Mouse (Mus musculus) stomach, postnatal 0 days (tissue): ENCODE measurements around the gene Atp13a3. TPM values are rescaled to one million over a fixed set of nuclear protein-coding genes. Genes with fewer than 3 reads are reported as not detected.
A peak's percentile ranks its signal among the peaks of the same experiment; 100 is the strongest.

ENCODE experiments used
- ATAC-seq: fragments of 200-750 bp; cut with Nextera tagmentation; 2 replicates; pipeline ENCODE4 v1.8.0; 2017; ENCODE audit not compliant: low FRiP score, low TSS enrichment
- DNase-seq: peaks from one replicate; pipeline ENCODE4 v3.0.0-alpha.2; 2016; ENCODE audit warnings: low spot score
- H3K27ac ChIP-seq: fragments of 300-500 bp; sonication (generic); replicated peaks from 2 replicates; pipeline ENCODE4 v1.5.1; 2014; ENCODE audit warnings: mild to moderate bottlenecking, control low read depth
- H3K27me3 ChIP-seq: fragments of 300-500 bp; sonication (generic); 2 replicates; pipeline ENCODE4 v1.6.1; 2014; ENCODE audit warnings: low read length; ENCODE audit not compliant: control insufficient read depth, insufficient read depth
- H3K36me3 ChIP-seq: fragments of 300-500 bp; sonication (generic); 2 replicates; pipeline ENCODE4 v1.6.1; 2014; ENCODE audit warnings: low read length, mixed read lengths; ENCODE audit not compliant: control insufficient read depth, insufficient read depth
- H3K4me1 ChIP-seq: fragments of 300-500 bp; sonication (generic); replicated peaks from 2 replicates; pipeline ENCODE4 v1.6.1; 2014; ENCODE audit warnings: antibody characterized with exemption; ENCODE audit not compliant: control insufficient read depth, insufficient read depth
- H3K4me2 ChIP-seq: fragments of 300-500 bp; sonication (generic); replicated peaks from 2 replicates; pipeline ENCODE4 v1.6.1; 2014; ENCODE audit warnings: low read depth, mild to moderate bottlenecking, control low read depth, moderate library complexity
- H3K4me3 ChIP-seq: fragments of 300-500 bp; sonication (generic); 2 replicates; pipeline ENCODE4 v1.5.1; 2014; ENCODE audit warnings: low read depth, low read length, control low read depth
- H3K9ac ChIP-seq: fragments of 300-500 bp; sonication (generic); 2 replicates; pipeline ENCODE4 v1.6.1; 2014; ENCODE audit warnings: mild to moderate bottlenecking, low read length, control low read depth, mixed read lengths
- H3K9me3 ChIP-seq: fragments of 300-500 bp; sonication (generic); 2 replicates; pipeline ENCODE4 v1.6.1; 2016; ENCODE audit warnings: low read length; ENCODE audit not compliant: control insufficient read depth
- CTCF ChIP-seq: IDR thresholded peaks from 2 replicates; pipeline ENCODE4 v1.5.1; 2016; ENCODE audit warnings: antibody characterized with exemption, low read depth, mild to moderate bottlenecking, moderate library complexity
- EP300 ChIP-seq: optimal IDR thresholded peaks from 2 replicates; pipeline ENCODE3; 2016; ENCODE audit warnings: antibody characterized with exemption
- WGBS: fragments of 180-500 bp; shearing (Covaris S2); extraction: QIAGEN DNeasy Blood & Tissue Kit; methylation state at CpG from one replicate; pipeline ENCODE4 v1.1.7; 2014; 5-methylcytosine and 5-hydroxymethylcytosine counted together
- polyA plus RNA-seq: library from polyadenylated mRNA; unstranded; fragments of >200 nt; fragmentation: Nextera tagmentation; extraction: Ambion mirVana; gene quantifications from 2 replicates; pipeline ENCODE4 v1.2.1, GENCODE M21; 2015

Atp13a3 gene
- polyA plus RNA-seq, 1 experiment from 2014 or later, result 7.7 TPM

GRCm38 (mm10) chr16:30304236-30304635 lies 101.5 kb downstream of the Atp13a3 start:
- H3K27ac ChIP-seq, result no peak overlapping the region
- no peak overlapping the region for H3K9ac ChIP-seq
- DNase-seq (no peak), ATAC-seq (no peak)
- H3K9me3 ChIP-seq, result no peaks in the 10 kb centered on the region
- H3K4me3 ChIP-seq, result no peak overlapping the region
- H3K4me1 ChIP-seq, result no peaks in the 10 kb centered on the region; the same call in 1 of the 2 replicates
- WGBS, result 54% methylated on average over 5 of the region's 5 CpGs
- TF ChIP-seq CTCF (no peak), EP300 (no peak)
- no peak overlapping the region for H3K4me2 ChIP-seq
- peaks cover 3% of the 10 kb centered on the region; the same call in 1 of the 2 replicates for H3K27me3 ChIP-seq
- H3K36me3 ChIP-seq, result no peaks in the 10 kb centered on the region

DNA sequence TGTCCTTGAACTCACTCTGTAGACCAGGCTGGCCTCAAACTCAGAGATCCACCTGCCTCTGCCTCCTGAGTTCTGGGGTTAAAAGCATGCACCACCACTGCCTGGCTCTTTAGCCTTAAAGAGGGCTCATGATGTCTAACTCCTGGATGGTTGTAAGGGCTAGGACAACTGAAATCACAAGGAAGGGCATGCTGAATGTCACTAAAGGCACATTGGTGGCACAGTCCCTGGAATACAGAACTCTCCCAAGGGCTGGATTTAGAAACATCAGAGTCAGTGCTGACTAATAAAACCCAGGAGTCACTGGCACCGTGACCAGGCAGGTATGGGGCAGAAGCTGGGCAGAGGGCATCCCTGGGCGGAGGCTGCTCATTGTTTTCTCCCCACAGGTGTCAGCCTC lies 102.4 kb downstream of the Atp13a3 start:
- no peaks in the 10 kb centered on the region for H3K36me3 ChIP-seq
- ATAC-seq (no peak), DNase-seq (peak; percentile 11)
- no peak for TF ChIP-seq CTCF
- no peak for TF ChIP-seq EP300
- H3K4me3 ChIP-seq, result no peak overlapping the region
- H3K4me2 ChIP-seq, result no peak overlapping the region
- no peaks in the 10 kb centered on the region for H3K4me1 ChIP-seq
- H3K27ac ChIP-seq, result no peak overlapping the region
- no peak overlapping the region for H3K9ac ChIP-seq
- peaks cover 3% of the 10 kb centered on the region; the same call in 1 of the 2 replicates for H3K27me3 ChIP-seq
- WGBS, result 72% methylated on average over 2 of the region's 2 CpGs
- no peaks in the 10 kb centered on the region for H3K9me3 ChIP-seq

- DNase-seq, result peak; percentile 9
- Histone ChIP-seq H3K4me3 (no peak overlapping the region), H3K36me3 (no peaks in the 10 kb centered on the region), H3K27me3 (peaks cover 3% of the 10 kb centered on the region; the same call in 1 of the 2 replicates), H3K4me2 (no peak overlapping the region), H3K4me1 (no peaks in the 10 kb centered on the region), H3K9me3 (no peaks in the 10 kb centered on the region), H3K9ac (no peak overlapping the region), H3K27ac (no peak overlapping the region)
- no peak for TF ChIP-seq CTCF
- TF ChIP-seq EP300, result no peak
- WGBS, result 76% methylated on average over 6 of the region's 6 CpGs
- no peak for ATAC-seq
Observed at GRCm38 (mm10) chr16:30302686-30303085, 103.1 kb downstream of the Atp13a3 start.

DNA sequence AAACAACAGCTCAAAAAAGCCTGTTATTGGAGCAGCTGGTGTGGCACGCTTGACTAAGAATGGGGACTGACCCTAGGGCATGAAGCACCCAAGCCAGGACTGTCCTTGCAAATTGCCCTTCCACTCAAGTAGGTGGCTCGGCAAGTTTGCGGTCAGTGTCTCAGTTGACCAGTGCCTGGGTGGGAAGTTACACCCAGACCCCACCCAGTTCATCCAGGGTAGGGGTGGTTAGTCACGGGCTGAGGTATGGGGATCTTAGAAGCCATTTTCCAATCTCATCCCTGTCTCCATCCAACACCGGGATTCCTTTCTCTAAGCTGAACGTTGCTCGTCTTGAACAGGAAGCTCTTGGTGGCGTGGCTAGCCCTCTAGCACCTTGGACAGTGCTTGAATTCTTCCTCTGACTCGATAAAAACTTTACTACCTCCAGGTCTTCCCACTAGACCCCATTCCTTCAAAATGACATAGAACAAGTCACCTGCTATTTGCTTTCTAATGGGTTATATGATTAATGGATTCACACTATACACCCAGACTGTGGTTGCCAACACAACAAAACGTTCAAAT lies 106.0 kb downstream of the Atp13a3 start:
- no peaks in the 10 kb centered on the region for H3K36me3 ChIP-seq
- ATAC-seq, result no peak
- H3K4me3 ChIP-seq, result no peak overlapping the region
- H3K9ac ChIP-seq, result no peak overlapping the region
- H3K27me3 ChIP-seq, result no peaks in the 10 kb centered on the region
- H3K27ac ChIP-seq, result no peak overlapping the region
- 62% methylated on average over 10 of the region's 10 CpGs for WGBS
- no peak overlapping the region for H3K4me2 ChIP-seq
- H3K9me3 ChIP-seq, result no peaks in the 10 kb centered on the region
- peak; percentile 11 for DNase-seq
- no peaks in the 10 kb centered on the region for H3K4me1 ChIP-seq
- TF ChIP-seq CTCF, result no peak
- TF ChIP-seq EP300, result no peak

DNA sequence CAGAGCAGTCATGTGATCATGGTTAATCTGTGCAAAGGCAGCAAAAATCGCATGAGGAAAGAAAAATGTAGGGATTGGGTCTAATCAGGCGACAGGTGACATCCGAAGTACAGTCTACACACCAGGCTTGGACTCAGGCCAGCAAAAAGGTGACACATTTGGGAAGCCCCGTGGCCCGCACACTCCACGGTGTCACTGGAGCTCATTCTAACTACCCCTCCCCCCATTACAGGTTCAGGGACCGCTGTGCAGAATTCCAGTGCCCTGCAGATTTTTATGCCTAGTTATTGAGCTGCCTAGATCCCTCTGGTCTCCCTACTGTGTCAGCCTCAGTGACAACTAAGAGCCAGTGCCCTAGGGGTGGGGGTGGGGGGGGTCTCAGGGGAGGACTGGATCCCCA lies 108.3 kb downstream of the Atp13a3 start:
- no peak overlapping the region for H3K4me3 ChIP-seq
- no peak for ATAC-seq
- no peak overlapping the region for H3K27ac ChIP-seq
- TF ChIP-seq EP300 (no peak), CTCF (no peak)
- WGBS, result 83% methylated on average over 7 of the region's 7 CpGs
- H3K4me1 ChIP-seq, result no peaks in the 10 kb centered on the region
- H3K9ac ChIP-seq, result no peak overlapping the region
- H3K36me3 ChIP-seq, result no peaks in the 10 kb centered on the region
- no peaks in the 10 kb centered on the region for H3K9me3 ChIP-seq
- H3K4me2 ChIP-seq, result no peak overlapping the region
- DNase-seq, result no peak
- H3K27me3 ChIP-seq, result no peaks in the 10 kb centered on the region

GRCm38 (mm10) chr16:30296601-30297275 lies 109.0 kb downstream of the Atp13a3 start:
- no peak overlapping the region for H3K4me3 ChIP-seq
- ATAC-seq (no peak), DNase-seq (no peak)
- no peaks in the 10 kb centered on the region for H3K9me3 ChIP-seq
- H3K9ac ChIP-seq, result no peak overlapping the region
- WGBS, result 90% methylated on average over 11 of the region's 11 CpGs
- TF ChIP-seq EP300 (no peak), CTCF (no peak)
- no peak overlapping the region for H3K4me2 ChIP-seq
- no peaks in the 10 kb centered on the region for H3K27me3 ChIP-seq
- no peak overlapping the region for H3K27ac ChIP-seq
- no peaks in the 10 kb centered on the region for H3K36me3 ChIP-seq
- H3K4me1 ChIP-seq, result no peaks in the 10 kb centered on the region
